Mouse (Mus musculus) ovary, adult 18-20 months (tissue): ENCODE measurements around the gene Polg2.
"Not testable (repeated sequence)": the region's sequence is repeated elsewhere in the genome, so short reads cannot be mapped to it uniquely, and the experiment has no call there.

ENCODE experiments used
- DNase-seq: peaks from one replicate; pipeline ENCODE4 v3.0.0; 2022; ENCODE audit warnings: low spot score, mixed read lengths

The Polg2 gene

GRCm38 (mm10) chr11:106789649-106790048 is 10.3 kb upstream of the Polg2 start:
- no peak for DNase-seq

GRCm38 (mm10) chr11:106788775-106789459 is 9.6 kb upstream of the Polg2 start, which contains the start of the genes Ddx5 and Cep95:
Gene Ddx5 (minus strand): TSS chr11:106789185.
Gene Cep95 (plus strand): TSS chr11:106789252.
- peak; percentile 95 for DNase-seq

GRCm38 (mm10) chr11:106788026-106788774 is 8.9 kb upstream of the Polg2 start:
- peak; percentile 94 for DNase-seq

GRCm38 (mm10) chr11:106787131-106788025 is 8.0 kb upstream of the Polg2 start:
- peak; percentile 81 for DNase-seq

GRCm38 (mm10) chr11:106785043-106785442 is 5.7 kb upstream of the Polg2 start:
- no peak for DNase-seq

GRCm38 (mm10) chr11:106784476-106784875 is 5.1 kb upstream of the Polg2 start:
- DNase-seq: no peak

GRCm38 (mm10) chr11:106782841-106783764 is 3.8 kb upstream of the Polg2 start:
- DNase-seq: no peak

- DNase-seq: not testable (repeated sequence)
These were observed 2.9 kb upstream of the Polg2 start for GRCm38 (mm10) chr11:106782271-106782670.

GRCm38 (mm10) chr11:106780590-106781220 is 1.4 kb upstream of the Polg2 start:
- DNase-seq: no peak

- DNase-seq: no peak
These were observed 720 bp upstream of the Polg2 start for GRCm38 (mm10) chr11:106780089-106780425.

- DNase-seq: no peak
These were observed 549 bp downstream of the Polg2 start for GRCm38 (mm10) chr11:106778589-106779387.

- no peak for DNase-seq
These were observed 1.2 kb downstream of the Polg2 start for GRCm38 (mm10) chr11:106778132-106778531.

- no peak for DNase-seq
These were observed 1.9 kb downstream of the Polg2 start for GRCm38 (mm10) chr11:106777395-106777794.

GRCm38 (mm10) chr11:106776960-106777359 is 2.4 kb downstream of the Polg2 start:
- DNase-seq: no peak

- no peak for DNase-seq
These were observed 6.3 kb downstream of the Polg2 start for GRCm38 (mm10) chr11:106773061-106773460.

- no peak for DNase-seq
These were observed 9.0 kb downstream of the Polg2 start for GRCm38 (mm10) chr11:106770195-106770974.

GRCm38 (mm10) chr11:106767516-106767915 is 11.8 kb downstream of the Polg2 start:
- no peak for DNase-seq

- no peak for DNase-seq
These were observed 12.7 kb downstream of the Polg2 start for GRCm38 (mm10) chr11:106766611-106767162.

GRCm38 (mm10) chr11:106762800-106763185 is 16.5 kb downstream of the Polg2 start:
- no peak for DNase-seq
